Mouse (Mus musculus) spleen, adult 18-20 months (tissue): ENCODE data around the gene Rapsn.

Experiments
- DNase-seq, 2 experiments: peaks; one replicate each; pipeline ENCODE4 v3.0.0; 2022; ENCODE audit warnings: mixed read lengths in 2 of 2

Rapsn gene

DNA sequence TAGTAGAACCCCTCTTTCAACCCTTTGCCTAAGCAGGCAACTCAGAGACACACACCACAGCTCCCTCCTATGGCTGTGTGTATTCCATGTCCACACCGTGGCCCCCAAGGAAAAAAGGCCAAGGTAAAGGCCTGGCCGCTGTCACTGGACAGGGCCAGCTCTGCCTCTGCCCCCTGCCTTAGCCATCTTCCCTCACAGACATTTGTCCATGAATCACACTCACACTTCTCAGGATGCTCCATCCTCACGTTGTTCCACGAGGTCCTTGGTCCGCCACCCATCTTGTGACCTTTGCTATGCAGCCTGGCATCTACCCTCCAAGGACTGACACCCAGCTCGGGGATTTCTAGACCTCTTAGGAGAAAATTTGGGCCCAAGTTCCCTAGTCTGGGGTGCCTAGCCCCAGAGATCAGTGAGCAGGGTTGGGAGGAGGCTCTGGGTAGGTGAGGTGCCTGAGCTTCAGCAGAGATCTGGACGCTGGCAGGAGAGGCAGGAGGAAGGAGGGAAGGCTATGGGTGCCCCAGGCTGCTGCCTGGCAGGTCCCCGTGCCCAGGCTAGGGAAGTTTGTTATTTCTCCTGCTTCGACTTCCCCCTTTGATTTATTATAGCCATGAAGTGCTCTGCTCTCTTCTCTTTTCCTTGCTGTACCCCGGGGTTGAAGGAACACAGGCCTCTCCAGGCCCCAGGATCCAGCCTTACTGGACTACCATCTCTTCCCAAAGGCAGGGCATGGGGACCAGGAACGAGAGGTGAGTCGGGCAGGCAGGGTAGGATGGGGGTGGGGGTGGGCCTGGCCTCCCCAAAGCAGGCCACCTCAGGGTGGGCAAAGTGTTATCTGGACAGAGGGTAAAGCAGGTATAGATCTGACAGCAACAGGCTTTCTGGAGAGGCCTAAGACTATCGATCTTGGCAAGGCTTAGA lies 46.6 kb downstream of the Rapsn start, which contains the start of gene Spi1:
Gene Spi1 (plus strand): TSS at position 616 of the 921 bp plus-strand sequence.
- DNase-seq, result peak in 1 of 2 experiments; percentile 32

DNA sequence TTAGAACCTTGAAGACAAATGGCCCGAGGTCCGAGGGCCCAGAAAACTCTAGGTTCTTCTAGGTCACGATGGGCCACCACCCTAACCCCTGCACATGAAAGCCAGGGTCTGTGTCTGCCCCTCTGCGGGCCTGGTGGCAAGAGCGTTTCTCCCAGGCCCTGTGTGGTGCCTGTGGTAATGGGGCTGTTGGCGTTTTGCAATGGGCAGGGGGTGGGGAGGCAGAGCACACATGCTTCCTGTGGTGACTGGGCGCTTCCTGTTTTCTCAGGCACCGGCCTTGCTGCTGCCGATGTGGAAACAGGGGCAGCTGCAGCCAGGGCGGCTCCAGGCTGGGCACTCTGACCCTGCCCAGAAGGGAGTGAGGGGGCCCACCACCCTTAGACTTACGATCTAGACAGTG lies 47.4 kb downstream of the Rapsn start:
- DNase-seq, result peak; percentile 70 to 81

DNA sequence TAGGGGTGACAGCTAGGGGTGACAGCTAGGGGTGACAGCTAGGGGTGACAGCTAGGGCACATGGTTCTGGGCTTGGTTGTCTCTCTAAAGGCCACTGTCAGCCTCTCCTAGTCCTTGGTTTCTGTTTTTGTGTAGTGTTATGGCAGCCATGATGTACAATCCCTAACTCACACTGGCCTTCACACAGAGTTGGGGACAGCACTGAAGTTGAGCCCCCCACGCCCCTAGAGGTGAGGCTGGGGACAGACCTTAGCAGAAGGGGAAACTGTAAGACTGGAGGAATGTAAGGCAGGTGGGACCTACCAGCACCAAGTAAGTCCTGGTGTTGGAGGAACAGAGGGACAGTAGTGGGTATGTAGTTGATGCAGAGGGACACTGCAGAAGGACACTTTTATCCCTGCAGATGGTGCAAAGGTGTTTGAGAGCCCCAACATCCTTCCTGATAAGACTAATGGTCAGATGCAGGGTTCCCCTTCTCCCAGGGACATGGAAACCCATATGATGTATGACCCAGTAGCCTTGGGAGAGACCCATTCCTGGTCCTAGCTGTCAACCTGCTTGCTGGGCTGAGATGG lies 48.0 kb downstream of the Rapsn start:
- peak in 1 of 2 experiments; percentile 33 for DNase-seq

DNA sequence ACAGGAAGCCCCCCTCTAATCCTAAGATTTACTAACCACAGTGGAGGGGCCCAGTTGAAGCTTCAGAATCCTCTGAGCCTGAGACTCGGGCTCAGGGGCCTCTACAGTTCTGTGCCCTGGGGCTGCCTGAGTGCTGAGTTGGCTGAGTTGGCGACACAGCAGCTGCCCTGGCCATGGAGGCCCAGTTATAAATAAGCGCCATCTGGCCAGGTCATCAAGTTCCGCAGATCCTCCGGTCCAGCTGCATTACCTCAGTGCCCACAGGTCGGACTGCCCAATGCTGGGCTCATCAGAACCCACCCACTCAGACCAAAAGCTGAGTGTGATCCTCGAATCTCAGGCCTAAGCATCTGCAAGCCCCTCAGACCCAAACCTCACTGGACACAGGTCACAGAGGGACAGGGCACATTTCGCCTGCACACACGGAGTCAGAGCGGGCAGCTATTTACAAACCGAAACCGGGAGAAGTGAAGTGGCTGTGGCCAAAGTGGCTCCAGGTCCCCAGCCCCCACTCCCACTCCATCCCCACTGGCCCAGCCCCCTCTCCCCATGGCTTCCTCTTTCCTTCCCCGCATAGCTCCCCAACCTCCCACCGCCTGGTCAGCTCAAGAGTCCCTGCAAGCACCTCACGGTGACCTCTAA lies 48.9 kb downstream of the Rapsn start:
- no peak for DNase-seq

DNA sequence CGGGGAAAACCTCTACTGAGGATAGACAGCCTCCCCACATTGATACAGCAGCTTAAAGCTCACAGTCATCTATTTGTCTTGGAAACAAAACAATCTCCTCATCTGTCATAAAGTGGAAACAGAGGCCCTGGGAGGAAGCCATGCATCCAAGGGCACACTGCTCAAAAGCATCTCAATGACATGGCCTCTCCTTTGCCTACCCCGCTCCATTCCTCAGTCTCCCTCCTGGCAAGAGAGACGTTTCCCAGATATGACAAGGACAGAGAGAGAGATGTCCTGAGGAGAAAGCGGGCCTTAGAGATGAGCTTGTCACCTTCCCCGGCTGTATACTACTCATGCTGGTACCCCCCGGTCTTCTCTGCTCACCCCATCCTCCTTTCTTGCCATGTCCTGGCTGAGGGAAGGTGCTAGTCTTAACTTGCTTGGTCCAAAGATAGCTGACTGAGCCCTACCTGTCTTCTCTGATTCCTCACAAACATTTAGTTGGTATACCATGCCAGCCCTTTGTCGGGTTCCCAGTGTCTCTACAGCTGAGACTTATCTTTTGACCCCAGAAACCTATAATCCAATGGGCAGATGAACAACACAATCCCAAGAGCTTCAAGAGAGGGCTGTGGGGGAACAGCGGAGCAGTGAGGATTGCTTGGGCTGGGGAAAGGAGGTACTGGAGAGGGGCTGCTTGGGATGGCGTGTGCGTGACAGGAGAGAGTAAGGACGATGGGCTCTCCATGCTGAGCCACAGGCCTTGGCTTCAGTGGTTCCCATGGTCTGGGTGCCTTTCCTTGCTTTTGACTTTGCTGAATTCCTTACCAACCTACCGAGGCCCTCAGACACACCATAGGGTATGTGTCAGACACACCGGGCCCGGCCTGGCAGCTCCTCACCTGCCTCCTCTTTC lies 50.3 kb downstream of the Rapsn start:
- DNase-seq, result no peak

DNA sequence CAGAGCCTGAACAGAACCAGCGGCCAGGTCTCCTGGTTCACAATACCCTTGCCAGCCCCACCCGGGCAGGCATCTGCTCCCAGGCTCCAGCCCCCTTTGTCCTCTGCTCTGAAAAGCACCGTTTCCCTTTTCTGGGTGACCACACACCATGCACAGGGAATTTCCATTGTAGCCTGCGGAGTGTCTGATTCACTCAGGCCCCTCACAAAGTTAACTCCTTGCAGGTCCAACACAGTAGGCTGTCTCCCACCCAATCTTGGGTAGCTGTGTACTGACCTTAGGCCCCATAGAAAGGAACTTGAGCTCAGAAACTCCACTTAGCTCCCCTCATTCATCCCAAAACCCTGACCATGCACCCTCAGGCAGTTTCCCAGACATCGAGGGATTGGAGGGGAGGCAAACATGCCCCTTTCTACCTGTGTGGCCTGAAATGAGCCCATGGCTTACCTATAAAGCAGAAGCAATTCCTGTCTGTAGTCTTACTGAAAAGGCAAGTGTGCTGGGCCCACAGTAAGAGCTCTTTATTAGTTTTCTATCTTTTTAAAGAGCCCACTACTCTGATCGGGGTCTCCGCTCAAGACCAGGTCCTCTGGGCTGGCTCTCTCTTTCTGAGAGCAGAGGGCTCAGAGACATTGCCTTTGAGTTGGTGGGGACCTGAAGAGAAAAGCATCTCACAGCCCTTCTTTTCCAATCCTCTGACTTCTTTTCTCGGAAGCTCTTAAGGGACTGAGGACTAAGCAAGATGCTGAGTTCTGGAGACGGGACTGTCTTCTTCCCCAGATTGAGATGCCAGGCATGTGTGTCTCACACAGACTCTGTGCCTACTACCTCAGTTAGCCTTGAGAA lies 51.2 kb downstream of the Rapsn start:
- DNase-seq, result peak in 1 of 2 experiments; percentile 11

DNA sequence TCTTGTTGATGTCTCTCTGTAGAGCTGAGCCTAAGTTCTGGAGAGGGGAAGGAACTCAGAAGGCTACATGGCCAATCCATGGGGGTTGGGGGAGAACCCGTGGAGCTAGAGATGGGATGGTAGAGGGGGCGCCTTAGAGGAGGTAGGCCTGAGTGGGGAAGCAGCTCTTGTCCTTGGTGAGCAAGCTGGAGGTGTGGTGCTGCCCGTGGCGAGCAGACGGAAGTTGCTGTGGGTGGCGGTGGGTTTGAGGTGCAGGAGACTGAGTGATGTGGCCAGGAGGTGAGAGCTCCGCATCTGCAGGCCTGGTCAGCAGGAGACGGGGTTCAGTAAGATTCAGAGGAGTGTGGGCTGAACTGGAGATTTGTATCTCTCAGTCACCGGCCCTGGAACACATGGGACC lies 52.0 kb downstream of the Rapsn start:
- DNase-seq, result peak; percentile 30 to 46

DNA sequence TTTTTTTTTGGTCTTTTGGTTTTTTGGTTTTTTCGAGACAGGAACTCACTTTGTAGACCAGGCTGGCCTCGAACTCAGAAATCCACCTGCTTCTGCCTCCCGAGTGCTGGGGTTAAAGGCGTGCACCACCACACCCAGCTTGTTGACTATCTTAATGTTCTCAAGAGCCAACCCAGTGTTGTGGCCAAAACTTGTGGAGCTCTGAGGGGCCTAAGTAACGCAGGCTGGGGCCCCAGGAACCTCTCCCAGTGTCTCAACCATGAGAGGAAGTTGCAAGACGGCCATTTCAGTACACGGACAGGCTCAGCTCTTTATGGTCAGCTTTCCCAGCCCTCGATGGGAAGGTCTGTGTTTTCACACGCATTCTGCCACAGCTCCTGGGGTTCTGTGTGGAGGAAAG lies 53.6 kb downstream of the Rapsn start:
- DNase-seq, result no peak

DNA sequence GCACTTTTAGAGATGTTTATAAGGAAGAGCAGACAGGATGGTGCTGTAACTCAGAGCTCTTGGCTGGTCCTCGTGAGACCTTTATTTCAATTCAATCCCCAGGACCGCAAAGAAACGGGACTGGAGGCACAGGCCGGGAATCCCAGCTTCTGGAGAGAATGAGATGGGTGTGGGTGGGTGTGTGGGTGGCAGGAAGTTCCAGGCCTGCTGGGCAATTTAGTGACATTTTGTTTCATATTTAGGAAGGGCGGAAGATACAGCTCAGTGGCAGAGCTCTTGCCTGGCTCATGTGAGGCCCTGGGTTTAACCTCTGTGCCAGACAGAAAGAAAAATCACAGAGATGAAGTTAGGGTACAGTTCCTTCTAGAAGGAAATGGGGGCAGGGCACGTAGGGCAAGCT lies 54.8 kb downstream of the Rapsn start:
- no peak for DNase-seq

DNA sequence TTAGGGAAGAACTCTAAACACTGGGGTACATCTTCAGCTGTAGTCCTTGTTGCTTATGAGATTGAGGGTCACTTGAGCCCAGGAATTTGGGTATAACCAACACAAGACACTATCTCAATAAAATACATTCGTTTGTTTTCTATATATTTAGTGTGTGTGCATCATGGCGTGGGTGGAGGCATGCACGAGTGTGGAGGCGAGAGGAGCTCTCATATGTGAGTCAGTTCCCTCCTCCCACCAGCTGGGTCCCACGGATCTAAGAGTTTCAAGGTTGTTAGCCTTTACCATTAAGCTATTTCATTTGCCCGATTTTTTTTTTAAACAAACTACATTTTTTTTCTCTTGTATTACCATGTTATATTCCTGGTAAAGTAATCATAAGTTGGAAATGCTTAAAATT lies 55.4 kb downstream of the Rapsn start:
- no peak for DNase-seq
